Mouse (Mus musculus) spleen, postnatal 36 days (tissue): ENCODE measurements at regions not wholly inside any gene's neighbourhood (a gene's known extent, or its start where the extent isn't known, plus 50 kb on each side); places are given as distances from the start of the nearest gene placed in this dataset.

Experiments
- DNase-seq, 2 experiments: peaks; one replicate each; pipeline ENCODE4 v3.0.0; 2022; ENCODE audit warnings: low spot score in 2 of 2, mixed read lengths in 1 of 2

DNA sequence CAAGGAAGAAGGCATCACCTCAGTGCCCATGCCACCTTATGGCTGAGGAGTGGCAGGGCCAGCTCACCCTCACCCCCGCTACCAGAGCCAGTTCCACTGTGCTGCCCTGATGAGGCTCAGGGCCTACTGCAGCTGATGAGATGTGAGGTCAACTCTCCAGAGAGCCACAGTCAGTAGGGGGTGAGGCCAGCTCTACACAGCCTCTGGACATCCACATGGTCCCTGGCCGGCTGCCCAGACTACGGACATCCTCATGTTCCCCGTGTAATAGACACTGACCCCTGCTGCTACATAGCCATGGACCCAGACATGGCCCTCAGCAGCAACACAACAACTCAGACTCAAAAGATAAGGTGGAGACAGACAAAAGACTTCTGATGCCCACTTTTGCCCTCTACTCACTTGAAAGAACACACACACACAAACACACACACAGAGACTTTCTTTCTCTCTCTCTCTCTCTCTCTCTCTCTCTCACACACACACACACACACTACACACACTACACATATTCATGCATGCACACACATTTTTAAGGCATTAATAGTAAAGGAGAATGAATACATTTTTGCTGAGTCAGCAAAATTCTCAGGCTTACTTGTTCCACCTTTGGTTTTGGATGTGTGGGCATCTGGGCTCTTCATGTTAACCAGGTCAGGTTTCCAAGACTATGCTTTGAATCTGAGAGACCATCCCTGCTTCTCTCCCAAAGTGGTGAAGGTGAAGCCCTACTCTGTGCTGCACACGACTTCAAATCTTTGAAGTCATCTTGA lies 604.4 kb upstream of the Nrp1 start:
- DNase-seq = no peak

DNA sequence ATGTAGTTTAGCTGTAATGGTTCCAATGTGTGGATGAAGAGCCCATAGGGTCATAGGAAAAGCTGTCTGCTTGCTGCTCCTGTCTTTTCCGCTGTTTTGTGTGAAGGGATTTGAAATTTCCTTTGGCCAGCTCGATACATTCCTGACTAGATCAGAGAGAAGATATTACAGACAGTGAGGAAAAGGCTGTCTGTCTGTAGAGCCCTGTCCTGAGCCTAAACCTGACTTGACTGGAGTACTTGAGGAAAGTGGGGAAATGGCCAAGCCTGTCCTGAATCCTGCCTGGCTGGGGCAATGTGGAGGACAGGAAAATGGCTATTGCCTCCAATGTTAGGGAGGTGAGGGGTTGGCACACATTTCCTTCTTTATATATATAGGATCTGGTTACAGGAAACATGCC lies 601.0 kb upstream of the Nrp1 start:
- no peak for DNase-seq

DNA sequence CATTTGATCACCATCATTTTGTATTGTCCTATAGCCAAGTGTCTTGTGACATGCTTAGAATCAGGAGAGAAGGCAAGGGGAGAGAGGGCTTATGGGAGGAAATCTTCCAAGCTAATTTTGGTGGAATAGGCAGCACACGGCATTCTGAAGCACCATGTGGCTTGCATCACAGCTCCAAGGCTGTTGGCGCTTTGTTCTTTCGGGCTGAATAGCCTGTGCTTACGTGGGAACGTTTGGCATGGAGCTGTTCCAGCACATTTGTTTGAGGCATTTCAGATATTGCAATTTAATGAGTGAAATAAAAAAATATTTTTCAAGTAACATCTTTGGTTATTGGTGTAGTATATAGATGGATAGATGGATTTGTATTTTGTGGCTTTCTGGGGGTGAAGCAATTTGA lies 598.5 kb upstream of the Nrp1 start:
- no peak for DNase-seq

DNA sequence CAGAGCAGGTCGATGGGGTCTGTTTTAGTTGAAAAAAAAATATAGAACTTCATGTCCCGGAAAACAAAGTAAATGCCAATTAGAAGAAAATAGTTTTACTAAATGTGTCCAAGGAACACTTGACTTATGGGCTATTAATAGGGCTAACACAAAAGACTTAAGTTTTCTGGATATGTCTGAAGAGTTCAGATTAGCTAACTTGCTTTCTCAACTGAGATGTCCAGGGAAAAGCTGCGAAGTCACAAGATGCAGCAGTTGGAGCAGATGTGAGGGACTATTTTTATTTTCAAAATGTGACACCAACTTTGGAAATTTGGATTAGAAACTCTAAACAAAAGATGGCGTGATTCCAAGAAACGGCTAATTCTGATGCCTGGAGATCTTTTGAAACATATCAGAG lies 593.2 kb upstream of the Nrp1 start:
- no peak for DNase-seq

DNA sequence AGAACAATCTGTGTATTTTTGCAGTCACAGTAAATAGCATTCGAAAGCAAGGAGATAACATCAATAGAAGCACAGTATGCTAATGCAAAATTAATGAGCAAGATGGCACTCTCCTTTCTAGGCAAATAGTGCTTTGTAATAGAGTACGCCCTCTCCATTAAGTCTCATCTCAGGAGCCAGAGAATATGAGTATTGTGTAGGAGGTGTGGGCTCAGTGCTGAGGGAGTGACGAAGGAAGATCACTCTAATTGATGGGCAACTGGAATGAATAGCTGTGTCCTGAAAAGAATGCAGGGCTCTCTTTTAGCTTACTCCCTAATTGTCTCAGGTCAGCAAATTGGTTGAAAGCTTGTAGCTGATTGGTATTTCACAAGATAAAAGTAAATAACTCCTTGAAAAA lies 590.1 kb upstream of the Nrp1 start:
- no peak for DNase-seq

DNA sequence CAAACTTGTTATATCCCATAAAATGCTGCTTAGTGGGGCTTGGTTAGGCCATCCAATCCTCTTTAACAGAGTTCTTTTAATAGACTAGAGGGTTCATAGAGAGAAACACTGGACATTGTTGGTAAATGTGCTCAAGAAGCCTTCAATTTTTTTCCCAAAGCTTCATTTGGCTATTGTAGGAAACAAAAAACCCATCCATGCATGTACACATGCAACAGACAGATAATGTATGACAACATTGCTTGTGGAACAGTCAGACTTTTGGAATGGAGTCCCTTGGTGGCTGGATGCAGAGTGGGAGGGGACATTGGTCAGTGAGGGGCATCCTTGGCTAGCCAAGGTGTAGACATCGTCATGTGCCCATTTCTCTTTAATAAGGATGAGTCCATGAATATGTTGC lies 588.8 kb upstream of the Nrp1 start:
- DNase-seq = no peak

DNA sequence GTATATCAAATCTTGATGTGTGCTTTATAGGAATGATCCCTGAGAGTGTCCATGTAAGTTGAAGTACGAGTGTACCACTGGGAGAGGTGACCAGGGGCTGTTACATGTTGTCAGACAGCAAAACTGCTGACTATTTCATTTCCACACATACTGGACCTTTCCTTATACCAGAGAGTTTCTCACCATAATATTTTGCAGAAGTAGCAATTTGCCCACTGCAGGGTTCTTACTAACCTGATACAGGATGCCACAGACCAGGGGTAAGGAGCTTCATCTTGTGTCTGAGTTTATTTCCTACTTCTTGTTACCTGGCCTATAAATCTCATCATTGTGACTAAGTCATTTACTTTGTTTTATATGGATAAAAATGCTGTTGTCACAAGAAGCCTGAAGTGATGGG lies 586.6 kb upstream of the Nrp1 start:
- no peak for DNase-seq

DNA sequence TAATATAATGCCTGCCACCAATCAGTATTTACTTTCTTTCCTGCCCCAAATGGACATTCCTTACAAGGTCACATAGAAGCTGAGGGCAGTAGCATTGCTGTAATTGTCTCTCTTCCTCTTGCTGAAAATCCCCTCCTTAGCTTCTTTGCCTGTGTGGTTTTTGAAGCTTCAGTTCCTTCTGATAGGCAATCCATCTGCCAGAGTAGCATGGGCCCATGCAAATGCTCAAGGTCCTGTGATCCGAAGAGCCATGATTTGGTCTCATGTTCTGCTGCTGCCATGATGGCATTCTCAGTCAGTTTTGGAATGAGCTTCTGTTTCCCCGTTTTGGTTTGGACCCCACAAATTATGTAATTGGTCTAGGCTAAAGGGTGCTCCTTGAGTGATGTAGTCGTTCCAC lies 586.0 kb upstream of the Nrp1 start:
- no peak for DNase-seq

DNA sequence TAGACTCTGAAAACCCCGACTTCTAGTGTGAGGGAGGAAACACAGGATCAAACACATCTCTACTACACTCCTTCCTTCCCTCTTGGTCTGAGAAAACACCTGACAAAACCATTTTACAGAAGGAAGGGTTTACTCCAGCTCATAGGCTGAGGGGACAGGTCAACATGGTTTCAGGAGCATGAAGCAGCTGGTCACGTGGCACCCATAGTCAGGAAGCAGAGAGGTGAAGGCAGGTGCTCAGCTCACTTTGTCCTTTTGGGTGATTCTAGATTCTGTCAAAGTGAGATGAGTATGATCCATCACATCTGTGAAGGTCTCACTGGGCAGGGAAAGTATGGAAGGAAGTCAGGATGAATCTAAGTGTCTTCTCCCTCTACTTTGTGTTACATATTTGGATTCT lies 585.5 kb upstream of the Nrp1 start:
- DNase-seq = no peak

DNA sequence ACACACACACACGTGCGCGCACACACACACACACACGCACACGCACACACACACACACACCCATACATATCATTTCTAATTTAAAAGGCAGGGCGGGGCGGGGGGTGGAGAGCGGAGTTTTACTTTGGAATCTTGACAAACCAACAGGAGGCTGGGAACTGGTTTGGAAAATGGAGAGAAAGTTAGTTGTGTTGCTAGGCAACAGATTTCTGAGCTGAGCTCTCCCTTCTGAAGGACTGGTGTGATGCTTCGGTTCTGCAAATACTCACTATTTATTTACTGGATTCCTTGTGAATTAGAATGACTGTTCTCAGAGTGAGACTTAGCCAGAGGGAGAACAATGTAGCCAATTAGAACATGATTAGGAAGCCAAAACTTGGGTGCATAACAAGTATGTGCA lies 583.8 kb upstream of the Nrp1 start:
- no peak for DNase-seq

DNA sequence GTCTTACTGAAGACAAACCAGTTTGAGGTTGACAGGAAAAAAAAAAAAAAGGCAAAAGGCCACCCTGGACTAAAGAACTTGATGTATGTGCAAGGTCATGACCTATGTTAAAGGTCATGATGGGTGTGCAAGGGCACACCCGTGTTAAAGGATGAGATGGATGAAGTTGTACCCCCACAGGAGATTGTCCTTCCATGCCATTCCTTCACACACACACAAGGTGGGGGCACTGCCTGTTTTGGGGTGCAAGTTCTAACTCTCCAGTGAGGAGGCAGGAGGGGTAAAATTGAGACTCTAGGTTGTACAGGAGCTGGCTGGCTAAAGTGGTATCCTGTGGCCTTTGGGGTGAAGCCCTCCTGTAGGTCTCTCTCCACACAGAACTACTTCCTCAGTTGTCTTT lies 583.2 kb upstream of the Nrp1 start:
- no peak for DNase-seq

DNA sequence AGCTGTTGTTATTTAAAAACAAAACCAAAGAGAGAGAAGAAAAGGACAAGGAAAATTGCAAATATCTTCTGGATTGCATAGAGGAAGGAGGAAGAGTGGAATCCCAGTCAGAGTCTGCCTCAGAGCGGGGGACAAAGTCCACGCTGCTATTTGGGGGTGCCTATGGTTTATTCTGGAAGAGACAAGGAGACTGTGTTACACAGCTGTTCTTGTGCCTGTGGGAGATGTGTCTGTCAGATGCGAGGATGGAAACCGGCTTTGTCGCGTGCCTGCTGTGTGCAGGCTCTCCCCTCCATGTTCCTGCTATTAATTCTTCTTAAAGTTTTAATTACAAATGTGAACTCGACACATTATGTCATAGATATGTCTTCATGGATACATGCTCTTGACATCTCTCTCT lies 582.7 kb upstream of the Nrp1 start:
- DNase-seq = no peak

DNA sequence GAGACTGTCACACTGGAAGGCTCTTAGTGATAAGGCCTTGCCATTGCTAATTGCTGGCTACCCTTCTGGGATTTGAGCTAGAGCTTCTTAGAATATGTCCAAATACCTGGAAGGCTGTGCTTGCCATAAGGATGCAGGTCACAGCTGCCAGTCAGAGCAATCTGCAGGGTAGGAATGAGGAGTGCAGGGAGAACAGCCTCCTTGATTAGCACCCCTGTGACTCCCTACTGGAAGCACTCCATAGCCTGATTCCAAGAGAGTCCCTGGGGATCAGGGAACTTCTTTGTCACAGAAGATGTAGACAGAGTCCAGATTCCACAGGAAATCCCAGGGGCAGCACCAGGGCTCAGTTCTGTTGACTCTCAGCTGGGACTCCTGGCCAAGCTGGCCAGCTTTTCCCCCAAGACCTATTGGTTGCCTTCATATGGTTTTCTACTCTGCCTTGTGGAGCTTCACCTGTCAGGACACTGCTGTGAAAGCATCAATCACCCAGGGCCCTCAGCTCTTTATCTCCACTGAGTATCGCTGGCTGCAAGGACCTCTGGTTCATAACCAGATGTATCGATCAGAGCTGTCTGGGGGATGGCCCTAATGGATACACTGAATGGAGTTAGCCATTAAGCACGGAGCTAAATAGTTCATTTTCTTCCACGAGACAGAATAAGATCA lies 579.9 kb upstream of the Nrp1 start:
- DNase-seq = no peak

DNA sequence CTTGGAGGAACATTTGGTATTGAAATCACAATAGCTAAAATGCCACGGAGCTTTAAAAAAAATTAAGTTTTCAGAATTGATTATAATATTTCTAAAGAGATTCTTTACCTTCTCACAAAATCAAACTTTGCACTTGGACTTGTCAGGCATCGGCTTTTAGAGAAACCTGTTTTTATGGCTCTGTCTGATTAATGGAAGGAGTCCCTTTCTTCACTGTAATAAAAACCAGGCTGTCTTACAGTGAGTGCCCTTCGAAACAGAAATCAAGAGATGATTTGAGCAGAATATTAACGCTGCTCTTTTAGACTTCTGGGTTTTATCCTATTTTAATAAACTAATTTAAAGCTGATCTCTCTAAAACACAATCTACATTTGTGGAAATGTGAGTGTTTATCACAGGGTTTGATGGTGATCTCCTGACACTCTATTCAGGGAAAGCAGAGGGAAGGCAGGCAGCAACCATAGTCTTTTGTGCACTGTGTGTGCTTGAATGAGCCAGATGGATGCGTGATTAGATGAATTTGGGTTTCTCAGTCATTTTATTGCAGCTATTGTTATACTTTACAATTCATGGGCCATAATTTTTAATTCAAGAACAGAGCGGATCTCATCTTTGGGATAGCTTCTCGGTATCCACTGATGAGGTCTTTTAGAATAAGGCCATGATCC lies 579.2 kb upstream of the Nrp1 start:
- DNase-seq = no peak

DNA sequence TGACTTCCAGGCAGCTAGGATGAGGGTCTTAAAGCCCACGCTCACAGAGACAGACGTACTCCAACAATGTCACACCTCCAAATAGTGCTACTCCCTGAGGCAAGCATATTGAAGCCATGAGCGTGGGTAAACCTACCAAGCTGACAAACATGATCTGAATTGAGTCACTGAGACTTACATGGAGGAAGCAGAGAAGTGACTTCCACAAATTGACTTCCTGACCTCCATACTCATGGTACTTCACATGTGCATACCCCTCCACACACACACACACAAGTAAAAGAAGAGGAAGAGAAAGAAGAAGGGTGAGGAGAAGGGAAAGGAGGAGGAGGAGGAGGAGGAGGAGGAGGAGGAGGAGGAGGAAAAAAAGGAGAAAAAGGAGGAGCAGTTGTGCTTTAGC lies 577.8 kb upstream of the Nrp1 start:
- no peak for DNase-seq

DNA sequence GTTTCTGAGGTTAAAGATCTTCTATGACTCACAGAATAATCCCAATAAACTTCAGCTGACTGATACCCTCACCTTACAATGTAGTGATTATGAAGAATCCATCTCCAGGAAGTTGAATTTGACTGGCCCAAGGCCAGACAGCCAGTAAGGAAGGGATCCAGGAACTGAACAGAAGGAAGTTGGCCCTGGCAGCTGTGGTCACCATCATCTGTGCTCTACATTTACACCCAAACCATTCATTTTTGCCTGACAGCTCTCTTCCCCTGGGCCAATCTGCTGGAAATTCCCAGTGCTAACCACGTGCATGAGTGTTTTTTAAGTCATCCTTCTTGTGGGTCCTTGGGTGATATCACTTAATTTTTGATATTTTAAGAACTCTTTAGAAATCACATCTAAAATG lies 577.4 kb upstream of the Nrp1 start:
- no peak for DNase-seq

DNA sequence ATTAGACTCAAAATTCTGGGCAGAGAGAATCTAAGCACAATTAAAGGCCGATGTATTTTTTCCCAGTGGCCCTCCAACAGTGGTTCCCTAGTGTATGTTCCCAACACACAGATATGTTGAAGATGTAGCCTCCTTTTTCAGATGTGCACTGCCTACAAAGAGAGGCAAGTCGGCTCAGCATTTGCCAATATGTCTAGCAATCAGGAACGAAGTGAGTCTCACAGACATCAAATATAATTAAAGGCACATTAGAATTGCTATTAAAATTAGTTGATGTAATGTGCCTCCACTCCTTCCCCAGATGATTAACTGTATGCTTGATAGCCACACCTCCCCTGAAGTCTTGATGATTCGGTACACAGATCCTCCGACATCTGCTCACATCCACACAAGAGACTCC lies 565.8 kb upstream of the Nrp1 start:
- DNase-seq = no peak

DNA sequence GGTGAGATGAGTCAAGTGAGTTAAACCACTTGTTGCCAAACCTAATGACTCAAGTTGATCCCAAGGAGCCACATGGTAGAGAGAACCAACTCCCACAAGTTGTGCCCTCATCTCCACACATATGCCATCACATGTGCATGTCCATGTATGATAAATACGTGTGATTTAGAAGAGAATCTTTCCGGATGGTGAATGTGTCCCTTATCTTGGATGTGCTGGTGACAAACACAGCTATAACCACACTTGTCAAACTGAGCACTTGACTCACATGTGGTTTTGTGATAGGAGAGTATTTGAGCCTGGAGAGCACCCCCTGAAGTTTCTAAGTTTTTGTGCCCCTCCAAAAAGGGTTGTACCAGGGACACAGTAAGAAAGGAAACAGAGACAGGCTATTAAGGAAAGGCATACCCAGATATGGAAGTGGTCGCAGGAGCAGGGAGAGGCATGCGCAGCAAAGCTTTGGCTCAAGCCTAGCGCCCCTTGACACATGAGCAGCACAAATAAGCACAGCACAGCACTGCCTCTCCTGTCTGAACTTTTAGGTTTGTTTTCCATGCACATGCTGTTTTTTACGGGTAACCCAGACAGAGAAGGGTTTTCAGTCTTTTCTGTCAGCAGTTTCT lies 558.4 kb upstream of the Nrp1 start:
- no peak for DNase-seq

DNA sequence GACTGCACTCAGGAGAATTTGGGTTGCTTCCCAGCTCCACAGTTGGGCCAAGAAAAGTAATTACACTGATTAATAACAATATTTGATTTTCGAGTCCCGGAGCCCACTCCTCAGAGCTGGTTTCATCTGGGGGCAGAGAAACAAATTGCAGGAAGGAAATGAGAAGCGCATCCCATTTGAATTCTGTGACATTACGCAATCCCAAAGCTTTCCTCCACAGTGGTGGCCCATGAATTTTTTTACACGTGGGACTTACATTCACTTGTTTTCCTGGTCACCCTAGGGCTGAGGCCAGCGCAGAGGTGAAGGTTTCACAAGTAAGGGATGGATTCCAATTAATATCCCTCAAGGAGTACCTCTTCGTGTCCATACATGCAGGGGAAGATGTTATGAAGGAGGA lies 556.3 kb upstream of the Nrp1 start:
- no peak for DNase-seq

DNA sequence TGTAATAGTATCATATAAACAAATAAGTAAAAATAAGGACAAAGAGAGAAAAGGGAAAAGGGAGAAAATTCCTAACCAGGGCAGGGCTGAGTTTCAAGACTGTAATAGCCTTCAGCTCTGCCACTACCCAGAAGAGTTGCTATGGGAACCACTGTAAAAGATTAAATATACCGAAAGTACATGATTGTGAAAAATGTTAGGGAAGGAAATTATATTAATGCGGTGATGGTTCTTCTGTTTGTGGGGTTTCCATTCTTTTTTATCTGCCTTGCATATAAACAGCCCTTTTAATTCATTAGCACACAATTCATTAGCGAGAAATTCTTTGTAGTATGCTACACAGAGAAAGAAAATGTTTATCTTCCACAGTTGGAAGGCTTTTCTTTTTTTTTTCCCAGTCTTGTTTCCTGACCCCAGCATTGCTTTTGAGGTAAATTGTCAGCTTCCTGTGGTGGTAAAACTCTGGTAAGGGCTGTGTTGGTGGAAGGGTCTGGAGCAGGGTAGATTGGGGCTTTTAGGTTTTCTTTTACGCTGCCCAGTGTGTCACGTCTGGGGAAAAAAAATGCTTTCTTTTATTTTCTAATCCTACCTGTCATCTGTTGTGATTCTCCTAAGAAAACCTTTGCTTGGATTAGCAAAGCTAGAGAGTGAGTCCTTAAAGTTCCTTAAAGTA lies 555.6 kb upstream of the Nrp1 start:
- DNase-seq = no peak

DNA sequence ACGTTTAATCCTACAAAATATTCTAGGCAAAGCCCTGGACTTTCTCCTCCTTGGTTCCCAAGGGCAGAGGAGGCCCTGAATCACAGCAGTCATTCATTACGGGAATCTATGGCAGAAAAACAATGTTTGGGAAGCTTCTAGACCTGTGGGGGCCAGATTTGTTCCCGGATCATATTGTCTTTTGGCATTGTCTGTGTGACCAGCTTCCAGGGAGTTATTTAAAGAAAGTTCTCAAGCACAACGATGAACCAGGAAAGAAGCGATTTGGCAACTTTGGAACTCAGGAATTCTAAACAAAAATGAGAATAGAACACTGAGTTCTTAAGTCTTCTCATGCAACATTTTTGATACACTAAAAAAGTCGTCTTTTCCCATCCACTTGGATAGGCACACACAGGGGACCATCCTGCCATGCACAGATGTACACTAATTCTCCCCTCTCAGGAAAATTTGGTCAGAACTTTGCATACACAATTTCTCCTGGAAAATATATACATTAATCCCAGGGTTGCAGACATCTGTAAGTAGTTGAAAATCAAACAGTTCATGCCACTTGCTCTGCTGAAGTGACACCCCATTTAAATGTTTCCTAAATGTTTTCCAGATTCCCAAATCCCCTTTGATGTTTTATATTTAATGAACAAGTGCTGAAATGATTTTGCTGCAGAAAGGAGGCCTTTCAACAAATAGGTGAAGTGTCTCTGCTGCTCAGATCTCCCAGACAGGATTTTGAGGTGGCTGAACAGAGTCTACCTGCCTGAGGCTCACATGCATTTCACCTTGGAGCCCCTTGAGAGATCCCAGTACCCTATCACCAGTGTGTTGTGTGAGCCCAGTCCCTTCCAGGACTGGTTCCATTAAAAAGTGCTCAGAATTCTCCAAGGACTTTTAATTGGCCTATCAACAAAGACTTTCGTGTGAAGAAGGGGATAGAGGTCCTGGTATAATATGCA lies 548.9 kb upstream of the Nrp1 start:
- DNase-seq = no peak
